Mouse (Mus musculus): Measurements from ENCODE around the gene Bcl11b.

- TF ChIP-seq POLR2A (IDR thresholded peaks at IDR 0.05; ENCODE audit: insufficient read length, low read depth) (no peak), USF1 (IDR thresholded peaks at IDR 0.05; ENCODE audit: low read depth) (no peak), E2F4 (IDR thresholded peaks at IDR 0.05; ENCODE audit: insufficient read depth) (no peak), MAX (IDR thresholded peaks at IDR 0.05; ENCODE audit: low read depth) (no peak), POLR2AphosphoS2 (IDR thresholded peaks at IDR 0.05; ENCODE audit: insufficient read length, low read depth) (no peak), MYOD1 (IDR thresholded peaks at IDR 0.05; ENCODE audit: control insufficient read depth in 1 of 3, insufficient read length in 2 of 3, low read depth in 2 of 3) (no peak), TCF12 (IDR thresholded peaks at IDR 0.05; ENCODE audit: insufficient read depth, poor library complexity, severe bottlenecking) (no peak), SRF (IDR thresholded peaks at IDR 0.05; ENCODE audit: control insufficient read depth, insufficient read length, low read depth) (no peak), REST (IDR thresholded peaks at IDR 0.05; ENCODE audit: insufficient read depth, insufficient read length) (no peak), MYOG (IDR thresholded peaks at IDR 0.05; ENCODE audit: control insufficient read depth in 1 of 3, insufficient read depth in 1 of 3, insufficient read length in 2 of 3, low read depth in 2 of 3) (no peak)
These were observed 135.1 kb downstream of the Bcl11b start for GRCm38 (mm10) chr12:107868291-107868690.

Data from myocyte (in vitro differentiated cells).